Mouse (Mus musculus) midbrain, embryonic 14.5 days (tissue): Measurements from ENCODE around the gene Tenm3. TPM values are rescaled to one million over a fixed set of nuclear protein-coding genes. Genes with fewer than 3 reads are reported as not detected.

Source experiments
- ATAC-seq: fragments of 200-750 bp; cut with Nextera tagmentation; 2 replicates; pipeline ENCODE4 v1.8.0; 2017; ENCODE audit warnings: moderate number of reproducible peaks, moderate library complexity; ENCODE audit not compliant: low FRiP score, low TSS enrichment
- DNase-seq: peaks from one replicate; pipeline ENCODE4 v3.0.0-alpha.2; 2015
- H3K27ac ChIP-seq: fragments of 300-500 bp; sonication (generic); replicated peaks from 2 replicates; pipeline ENCODE4 v1.5.1; 2014; ENCODE audit warnings: mild to moderate bottlenecking, low read depth, low read length, moderate library complexity
- H3K27me3 ChIP-seq: fragments of 300-500 bp; sonication (generic); 2 replicates; pipeline ENCODE4 v1.6.1; 2014; ENCODE audit warnings: low read length, control low read depth, mixed read lengths; ENCODE audit not compliant: control insufficient read depth, insufficient read depth
- H3K36me3 ChIP-seq: fragments of 300-500 bp; sonication (generic); 2 replicates; pipeline ENCODE4 v1.6.1; 2014; ENCODE audit warnings: low read length, control low read depth; ENCODE audit not compliant: control insufficient read depth, insufficient read depth
- H3K4me1 ChIP-seq: fragments of 300-500 bp; sonication (generic); 2 replicates; pipeline ENCODE4 v1.6.1; 2014; ENCODE audit warnings: mild to moderate bottlenecking, antibody characterized with exemption, low read length, control low read depth; ENCODE audit not compliant: control insufficient read depth, insufficient read depth
- H3K4me2 ChIP-seq: fragments of 300-500 bp; sonication (generic); 2 replicates; pipeline ENCODE4 v1.6.1; 2014; ENCODE audit warnings: mild to moderate bottlenecking, low read length, moderate library complexity
- H3K4me3 ChIP-seq: fragments of 300-500 bp; sonication (generic); replicated peaks from 2 replicates; pipeline ENCODE4 v1.5.1; 2014; ENCODE audit warnings: low read depth, low read length
- H3K9ac ChIP-seq: fragments of 300-500 bp; sonication (generic); replicated peaks from 2 replicates; pipeline ENCODE4 v1.6.1; 2014; ENCODE audit warnings: mild to moderate bottlenecking, low read length, moderate library complexity
- H3K9me3 ChIP-seq: fragments of 300-500 bp; sonication (generic); 2 replicates; pipeline ENCODE4 v1.6.1; 2016; ENCODE audit warnings: low read length, control low read depth, mixed read lengths; ENCODE audit not compliant: control insufficient read depth
- WGBS: fragments of 180-500 bp; shearing (Covaris S2); extraction: QIAGEN DNeasy Blood & Tissue Kit; methylation state at CpG from one replicate; pipeline ENCODE4 v1.1.7; 2014; 5-methylcytosine and 5-hydroxymethylcytosine counted together
- polyA plus RNA-seq: library from polyadenylated mRNA; unstranded; fragments of >200 nt; fragmentation: Nextera tagmentation; extraction: Ambion mirVana; gene quantifications from 2 replicates; pipeline ENCODE4 v1.2.1, GENCODE M21; 2014

Tenm3 gene
- polyA plus RNA-seq, 1 experiment from 2014 or later = 61.6 TPM

DNA sequence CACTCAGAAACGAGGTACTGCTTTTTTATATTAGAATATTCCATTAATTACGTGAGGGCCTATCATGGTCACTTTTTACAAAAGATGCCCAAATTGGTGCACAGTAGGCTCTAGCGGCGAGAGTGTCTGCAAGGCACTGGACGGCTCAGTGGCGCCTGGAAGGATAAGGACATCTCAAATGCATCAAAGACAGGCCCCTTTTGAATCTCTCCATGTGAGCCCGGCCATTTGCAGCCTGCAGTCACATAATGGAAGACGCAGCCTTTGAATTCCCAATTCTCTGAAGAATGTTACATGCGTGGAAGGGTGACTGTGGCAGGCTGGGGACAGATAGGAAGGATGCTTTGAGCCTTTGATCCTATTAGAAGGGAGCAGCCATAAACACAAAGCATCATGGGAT is 631.8 kb downstream of the Tenm3 start:
- Histone ChIP-seq H3K27ac (no peak overlapping the region), H3K9ac (no peak overlapping the region), H3K36me3 (no peaks in the 10 kb centered on the region), H3K27me3 (0 out of 2 replicates have a peak, but pooled peaks cover 3% of the 10 kb centered on the region), H3K4me3 (no peak overlapping the region), H3K9me3 (no peaks in the 10 kb centered on the region), H3K4me2 (no peak overlapping the region), H3K4me1 (no peaks in the 10 kb centered on the region)
- 44% methylated on average over 9 of the region's 9 CpGs for WGBS
- peak; percentile 40; the same call in 1 of the 2 replicates for ATAC-seq
- no peak for DNase-seq

DNA sequence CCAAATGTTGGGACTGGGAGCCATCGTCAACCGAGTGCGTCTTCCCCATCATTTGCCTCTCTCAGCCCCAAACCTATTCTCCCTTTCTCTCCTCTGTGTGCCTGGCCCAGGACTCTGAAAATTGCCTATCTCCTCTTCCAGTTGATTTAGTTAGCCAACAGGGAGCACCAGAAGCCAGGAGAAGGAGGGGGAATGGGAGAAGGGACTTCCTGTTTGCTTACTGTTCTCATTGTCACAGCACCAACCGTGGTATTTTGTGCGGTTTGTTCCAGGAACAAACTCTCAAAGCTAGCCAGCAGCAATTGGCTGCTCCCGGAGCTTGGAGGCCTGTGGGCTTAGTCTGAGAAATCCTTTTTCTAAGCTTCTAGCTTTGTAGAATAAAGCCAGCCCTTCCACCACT is 636.2 kb downstream of the Tenm3 start:
- Histone ChIP-seq H3K4me1 (no peaks in the 10 kb centered on the region), H3K9ac (no peak overlapping the region), H3K4me2 (no peak overlapping the region), H3K27me3 (no peaks in the 10 kb centered on the region), H3K9me3 (no peaks in the 10 kb centered on the region), H3K36me3 (no peaks in the 10 kb centered on the region), H3K4me3 (no peak overlapping the region), H3K27ac (no peak overlapping the region)
- ATAC-seq (no peak), DNase-seq (no peak)
- WGBS = 58% methylated on average over 6 of the region's 6 CpGs

DNA sequence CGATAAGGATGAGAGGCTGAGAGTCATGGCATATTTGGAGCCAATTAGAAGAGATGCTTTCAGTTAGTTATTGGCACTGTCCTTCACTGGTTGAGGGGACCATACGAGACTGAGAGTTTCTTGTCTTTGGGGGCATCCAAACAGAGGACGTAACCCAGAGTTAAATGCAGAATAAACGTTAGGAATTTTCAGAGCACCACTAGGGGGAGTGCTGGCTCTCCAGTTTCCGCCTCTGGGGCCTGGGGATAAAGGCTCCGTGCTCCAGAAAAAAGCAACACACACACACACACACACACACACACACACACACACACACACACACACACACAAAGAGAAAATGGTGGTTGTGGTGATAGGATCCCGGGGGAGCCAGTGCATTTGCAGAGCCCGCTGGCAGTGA is 636.8 kb downstream of the Tenm3 start:
- peak; percentile 47 for DNase-seq

DNA sequence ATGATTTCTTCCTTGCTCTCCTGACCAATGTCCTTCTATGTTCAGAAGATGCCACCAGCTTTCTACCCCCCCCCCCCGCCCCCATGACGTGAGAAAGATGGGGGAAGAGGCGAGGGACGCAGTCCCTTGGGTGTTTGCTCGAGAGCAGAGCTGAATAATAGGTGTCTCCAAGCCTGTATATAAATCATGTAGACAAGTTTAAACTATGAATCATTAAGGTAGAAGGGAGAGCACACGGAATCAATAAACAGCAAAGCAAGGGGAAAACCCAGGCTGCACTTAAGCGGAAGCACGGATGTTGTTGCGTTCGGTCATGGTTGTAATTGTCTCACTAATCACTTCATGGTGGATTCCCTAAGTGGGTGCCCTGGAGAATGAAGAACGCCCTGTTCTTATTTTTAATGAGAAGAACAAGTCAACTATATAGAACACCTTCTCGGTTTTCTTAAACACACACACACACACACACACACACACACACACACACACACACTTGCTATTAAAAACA is 638.9 kb downstream of the Tenm3 start:
- Histone ChIP-seq H3K27ac (no peak overlapping the region), H3K4me2 (no peak overlapping the region), H3K9me3 (no peaks in the 10 kb centered on the region), H3K9ac (no peak overlapping the region), H3K36me3 (no peaks in the 10 kb centered on the region), H3K27me3 (no peaks in the 10 kb centered on the region), H3K4me1 (no peaks in the 10 kb centered on the region), H3K4me3 (no peak overlapping the region)
- no peak for DNase-seq
- WGBS = 50% methylated on average over 12 of the region's 12 CpGs
- ATAC-seq = no peak

More for the DNA sequence above, 636.8 kb downstream of the Tenm3 start:
- H3K9ac ChIP-seq = no peak overlapping the region
- no peak for ATAC-seq
- no peak overlapping the region for H3K4me2 ChIP-seq
- no peak overlapping the region for H3K27ac ChIP-seq
- H3K27me3 ChIP-seq = no peaks in the 10 kb centered on the region
- WGBS = 67% methylated on average over 8 of the region's 8 CpGs
- no peaks in the 10 kb centered on the region for H3K4me1 ChIP-seq
- no peaks in the 10 kb centered on the region for H3K9me3 ChIP-seq
- no peaks in the 10 kb centered on the region for H3K36me3 ChIP-seq
- no peak overlapping the region for H3K4me3 ChIP-seq

DNA sequence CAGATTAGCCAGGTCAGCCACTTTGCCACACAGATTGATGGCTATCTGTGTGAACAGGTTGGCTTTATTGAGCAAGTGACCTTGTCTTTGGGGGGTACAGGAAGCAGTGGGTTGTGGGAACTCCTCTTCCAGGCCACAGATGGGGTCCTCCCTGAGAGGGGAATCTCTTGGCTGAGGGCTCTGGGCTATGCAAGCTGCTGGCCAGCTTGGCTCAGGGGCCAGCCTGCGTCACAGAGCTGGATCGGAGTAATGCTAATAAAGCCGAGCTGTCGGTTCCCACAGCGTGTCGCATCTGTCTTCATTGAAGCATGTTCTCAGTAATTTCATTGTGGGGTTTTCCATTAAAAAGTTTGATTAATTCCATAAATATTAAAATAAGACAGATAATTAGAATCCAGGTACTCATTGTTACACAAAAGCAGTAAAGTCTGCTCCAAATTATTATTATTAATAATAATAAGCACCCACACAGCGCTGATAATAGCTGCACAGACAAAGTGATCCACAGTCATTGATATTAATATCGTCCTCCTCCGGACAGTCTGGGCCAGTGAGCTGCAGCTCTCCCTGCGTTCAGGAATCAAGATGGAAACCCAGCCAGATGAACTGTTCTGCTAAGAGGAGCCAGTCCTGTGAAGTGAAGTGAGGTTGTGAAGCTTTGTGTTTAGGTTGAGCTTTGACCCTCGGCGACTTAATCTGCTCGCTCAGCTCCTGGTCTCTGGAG is 639.5 kb downstream of the Tenm3 start:
- no peak overlapping the region for H3K4me3 ChIP-seq
- no peaks in the 10 kb centered on the region for H3K9me3 ChIP-seq
- H3K4me1 ChIP-seq = no peaks in the 10 kb centered on the region
- H3K9ac ChIP-seq = no peak overlapping the region
- no peaks in the 10 kb centered on the region for H3K36me3 ChIP-seq
- DNase-seq (peak; percentile 56), ATAC-seq (no peak)
- no peaks in the 10 kb centered on the region for H3K27me3 ChIP-seq
- WGBS = 46% methylated on average over 13 of the region's 13 CpGs
- H3K27ac ChIP-seq = no peak overlapping the region
- no peak overlapping the region for H3K4me2 ChIP-seq

DNA sequence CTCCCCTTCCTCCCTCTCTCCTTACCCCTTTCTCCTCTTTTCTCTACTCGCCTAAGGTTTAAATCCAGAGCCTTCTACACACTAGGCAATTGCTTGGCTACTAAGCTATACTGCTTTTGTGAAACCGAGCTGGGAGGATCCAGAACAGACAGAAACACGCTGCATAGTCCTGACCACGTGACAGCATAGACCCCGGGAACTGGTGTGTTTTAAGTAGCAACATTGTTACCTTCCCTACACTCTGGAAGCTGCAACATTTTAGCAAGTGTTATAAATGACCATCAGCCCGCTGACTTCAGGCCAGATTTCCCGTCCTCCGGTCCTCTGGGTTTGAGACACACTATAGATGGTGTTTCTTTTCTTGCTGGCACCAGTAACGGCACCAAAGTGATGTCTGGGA is 640.1 kb downstream of the Tenm3 start:
- H3K27me3 ChIP-seq = no peaks in the 10 kb centered on the region
- H3K27ac ChIP-seq = no peak overlapping the region
- WGBS = 68% methylated on average over 9 of the region's 9 CpGs
- H3K4me1 ChIP-seq = no peaks in the 10 kb centered on the region
- ATAC-seq (no peak), DNase-seq (no peak)
- no peak overlapping the region for H3K4me3 ChIP-seq
- no peak overlapping the region for H3K9ac ChIP-seq
- no peak overlapping the region for H3K4me2 ChIP-seq
- no peaks in the 10 kb centered on the region for H3K9me3 ChIP-seq
- no peaks in the 10 kb centered on the region for H3K36me3 ChIP-seq

DNA sequence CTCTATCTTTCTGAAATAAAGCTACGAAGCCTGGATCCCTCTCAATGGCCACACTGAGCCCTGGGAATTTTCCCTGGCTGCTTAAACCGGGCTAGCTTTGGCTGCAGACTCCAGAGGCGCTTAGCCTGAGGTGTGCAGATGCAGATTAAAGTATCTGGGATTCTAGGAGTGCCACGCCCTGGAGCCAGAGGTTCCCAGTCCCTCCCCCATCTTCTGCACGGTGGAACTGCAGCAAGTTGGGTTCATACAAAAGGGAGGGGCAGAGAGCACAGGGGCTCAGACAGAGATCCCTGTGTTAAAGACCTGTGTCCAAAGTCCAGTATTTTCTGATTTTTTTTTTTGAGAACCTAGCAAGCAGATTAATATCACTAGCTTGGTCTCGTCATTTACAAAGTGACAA is 640.6 kb downstream of the Tenm3 start:
- H3K27me3 ChIP-seq = no peaks in the 10 kb centered on the region
- no peaks in the 10 kb centered on the region for H3K9me3 ChIP-seq
- H3K9ac ChIP-seq = no peak overlapping the region
- DNase-seq (no peak), ATAC-seq (no peak)
- H3K4me2 ChIP-seq = no peak overlapping the region
- no peak overlapping the region for H3K27ac ChIP-seq
- H3K4me1 ChIP-seq = no peaks in the 10 kb centered on the region
- H3K4me3 ChIP-seq = no peak overlapping the region
- 51% methylated on average over 6 of the region's 6 CpGs for WGBS
- H3K36me3 ChIP-seq = no peaks in the 10 kb centered on the region

DNA sequence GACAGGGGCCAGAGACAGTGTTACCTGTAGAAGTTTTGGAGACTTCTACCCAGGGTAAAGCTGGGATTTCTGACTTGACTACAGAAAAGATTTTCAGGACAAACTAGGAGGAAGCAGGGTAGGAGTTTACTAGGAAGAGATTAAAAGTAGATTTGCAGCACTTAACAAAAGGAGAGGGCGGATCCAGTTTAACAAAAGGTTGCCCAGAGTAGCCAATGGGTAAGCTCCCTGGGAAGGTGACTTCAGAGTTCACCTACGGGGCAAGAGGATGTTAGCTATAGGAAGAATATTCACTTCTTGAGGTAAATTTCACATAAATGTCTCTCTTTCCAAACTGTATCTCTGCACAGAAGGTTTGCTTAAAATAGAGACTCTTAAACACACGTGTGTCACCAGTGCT is 641.1 kb downstream of the Tenm3 start:
- Histone ChIP-seq H3K27ac (no peak overlapping the region), H3K4me1 (no peaks in the 10 kb centered on the region), H3K4me3 (no peak overlapping the region), H3K4me2 (no peak overlapping the region), H3K9ac (no peak overlapping the region), H3K36me3 (no peaks in the 10 kb centered on the region), H3K27me3 (no peaks in the 10 kb centered on the region), H3K9me3 (no peaks in the 10 kb centered on the region)
- 48% methylated on average over 3 of the region's 3 CpGs for WGBS
- DNase-seq (no peak), ATAC-seq (no peak)

DNA sequence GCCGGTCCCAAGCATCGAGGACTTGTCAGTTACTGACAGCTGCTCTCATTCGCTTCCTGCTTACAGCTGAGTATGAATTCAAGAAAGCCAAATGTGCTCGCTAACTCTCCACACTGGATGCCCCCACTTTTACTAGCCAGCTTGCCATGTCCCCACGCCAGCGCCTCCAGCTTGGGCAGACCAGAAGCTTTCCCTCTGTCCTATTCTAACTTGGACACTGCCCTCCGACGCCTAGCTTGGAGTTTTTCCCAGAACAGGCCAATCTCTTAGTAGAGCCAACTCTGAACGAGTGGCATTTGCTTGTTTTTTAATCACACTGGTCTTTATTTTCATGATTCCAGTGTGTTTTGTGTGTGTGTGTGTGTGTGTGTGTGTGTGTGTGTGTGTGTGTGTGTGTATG is 644.6 kb downstream of the Tenm3 start:
- Histone ChIP-seq H3K27ac (no peak overlapping the region), H3K36me3 (no peaks in the 10 kb centered on the region), H3K9ac (no peak overlapping the region), H3K4me1 (no peaks in the 10 kb centered on the region), H3K27me3 (no peaks in the 10 kb centered on the region), H3K9me3 (no peaks in the 10 kb centered on the region), H3K4me2 (no peak overlapping the region), H3K4me3 (no peak overlapping the region)
- ATAC-seq (no peak), DNase-seq (no peak)
- WGBS = 93% methylated on average over 9 of the region's 9 CpGs
